Mouse (Mus musculus): Measurements from ENCODE around the gene Glp2r.

GRCm38 (mm10) chr11:67694703-67695376 lies 76.1 kb downstream of the Glp2r start, which contains the start of gene Rcvrn:
- TF ChIP-seq CTCF (conservative IDR thresholded peaks at IDR 0.05; ENCODE audit: insufficient read depth, insufficient read length, low read depth, low read length) (no peak), POLR2A (IDR thresholded peaks at IDR 0.05; ENCODE audit: low read depth, low read length) (no peak)
